Comparison of ENCODE assay signal across 8 mouse cellular contexts in genomic region chr5:147671765-147672424, GRCm38 (mm10). TPM values are rescaled to one million over a fixed set of nuclear protein-coding genes. Genes with fewer than 3 reads are reported as not detected.
DNase-seq lines count a peak whose midpoint lies in the region; ATAC-seq lines count a peak whose summit lies in the region.

No protein-coding gene starts in this region.

- 59% methylated on average over 19 of the region's 19 CpGs for WGBS in kidney, embryonic 15.5 days
- 58% methylated on average over 19 of the region's 19 CpGs for WGBS in heart, embryonic 14.5 days
- WGBS in intestine, embryonic 15.5 days: 68% methylated on average over 19 of the region's 19 CpGs

- H3K27me3 ChIP-seq in kidney, embryonic 15.5 days: no peaks in the 10 kb centered on the region
- H3K27me3 ChIP-seq in heart, embryonic 14.5 days (ENCODE audit: control insufficient read depth, insufficient read depth, low read length): no peaks in the 10 kb centered on the region
- H3K27me3 ChIP-seq in intestine, embryonic 15.5 days (replicated peaks): no peaks in the 10 kb centered on the region

- no peaks in the 10 kb centered on the region for H3K4me1 ChIP-seq in kidney, embryonic 15.5 days
- peaks cover 0 to 5% of the 10 kb centered on the region in 2 experiments; a peak in 2 of 4 replicates for H3K4me1 ChIP-seq in heart, embryonic 14.5 days (ENCODE audit: control insufficient read depth in 2 of 2, insufficient read depth in 2 of 2, low read length in 2 of 2)
- no peaks in the 10 kb centered on the region for H3K4me1 ChIP-seq in intestine, embryonic 15.5 days (replicated peaks)

- H3K9ac ChIP-seq in kidney, embryonic 15.5 days: no peak overlapping the region
- H3K9ac ChIP-seq in heart, embryonic 14.5 days (ENCODE audit: low read length): no peak overlapping the region
- H3K9ac ChIP-seq in intestine, embryonic 15.5 days: no peak overlapping the region

- no peak overlapping the region for H3K4me3 ChIP-seq in kidney, embryonic 15.5 days (replicated peaks)
- H3K4me3 ChIP-seq in heart, embryonic 14.5 days (ENCODE audit: control insufficient read depth in 1 of 2, insufficient read depth in 1 of 2, low read depth in 1 of 2, low read length in 2 of 2): no peak overlapping the region
- H3K4me3 ChIP-seq in intestine, embryonic 15.5 days (replicated peaks): no peak overlapping the region

- no peak for ATAC-seq in kidney, embryonic 15.5 days (replicated peaks; ENCODE audit: low FRiP score)
- ATAC-seq in heart, embryonic 14.5 days (ENCODE audit: insufficient number of reproducible peaks, insufficient read depth, low FRiP score, low read depth): peak; percentile 39
- ATAC-seq in intestine, embryonic 15.5 days: no peak

- no peaks in the 10 kb centered on the region for H3K36me3 ChIP-seq in kidney, embryonic 15.5 days
- peaks cover 12% of the 10 kb centered on the region; the same call in 1 of the 2 replicates for H3K36me3 ChIP-seq in heart, embryonic 14.5 days (ENCODE audit: control insufficient read depth, insufficient read depth, low read length)
- H3K36me3 ChIP-seq in intestine, embryonic 15.5 days: no peaks in the 10 kb centered on the region

- peak; percentile 15 to 18 for DNase-seq in kidney, adult 8-10 months
- peak; percentile 14 to 18 for DNase-seq in layer of hippocampus, postnatal 25 days (ENCODE audit: extremely low spot score in 1 of 2, low spot score in 1 of 2)
- DNase-seq in right cerebral cortex, postnatal 4 days: peak; percentile 5
- no peak for DNase-seq in Muller cell, postnatal 12 days (ENCODE audit: inconsistent ontology term)
- DNase-seq in spleen, adult 18-20 months: no peak

- no peaks in the 10 kb centered on the region for H3K9me3 ChIP-seq in kidney, embryonic 15.5 days (replicated peaks)
- H3K9me3 ChIP-seq in heart, embryonic 14.5 days (ENCODE audit: control insufficient read depth, low read length): no peaks in the 10 kb centered on the region
- H3K9me3 ChIP-seq in intestine, embryonic 15.5 days: no peaks in the 10 kb centered on the region

- no peak overlapping the region for H3K4me2 ChIP-seq in kidney, embryonic 15.5 days
- H3K4me2 ChIP-seq in heart, embryonic 14.5 days (ENCODE audit: low read length): no peak overlapping the region
- H3K4me2 ChIP-seq in intestine, embryonic 15.5 days (replicated peaks): no peak overlapping the region

- no peak overlapping the region for H3K27ac ChIP-seq in kidney, embryonic 15.5 days
- 0 out of 4 replicates have a peak overlapping the region, but pooled peaks of 1 of the 2 experiments have one; percentile 27 for H3K27ac ChIP-seq in heart, embryonic 14.5 days (replicated peaks in 1 of 2; ENCODE audit: control insufficient read depth in 1 of 2, insufficient read depth in 1 of 2, low read depth in 2 of 2, low read length in 2 of 2)
- no peak overlapping the region for H3K27ac ChIP-seq in intestine, embryonic 15.5 days

RNA-seq across cellular contexts. Expression of gene Flt1, which starts 53.9 kb away (rescaled TPM):
- polyA plus RNA-seq in kidney, embryonic 15.5 days (2015; fragmentation: Nextera tagmentation; extraction: Ambion mirVana): 17.5 and 19.4 TPM in 2 replicates
- polyA plus RNA-seq in heart, embryonic 14.5 days (2014; fragmentation: Nextera tagmentation; extraction: Ambion mirVana): 28.9 and 29.5 TPM in 2 replicates
- 10 to 100 TPM; 25.0 to 34.5 TPM for total RNA-seq in layer of hippocampus, postnatal 25 days (2021)
- polyA plus RNA-seq in intestine, embryonic 15.5 days (2015; fragmentation: Nextera tagmentation; extraction: Ambion mirVana): 12.6 and 12.8 TPM in 2 replicates

Comparison
In these comparisons a context has a peak if more than half of its experiments do, and no peak if none do; other contexts are left out.
1. DNase-seq: peak in kidney, adult 8-10 months (2 of 2), layer of hippocampus, postnatal 25 days (2 of 2) and right cerebral cortex, postnatal 4 days (single experiment); none in Muller cell, postnatal 12 days (single experiment) and spleen, adult 18-20 months (0 of 2).